Mouse (Mus musculus) MEL (cell line): ENCODE measurements around the gene Sowahd.

ENCODE experiments used
- E2F4 ChIP-seq: IDR thresholded peaks from 2 replicates; pipeline ENCODE4 v1.6.1; 2011; ENCODE audit warnings: low read depth, low read length, improper control_type of control experiment, borderline replicate concordance
- JUND ChIP-seq: IDR thresholded peaks from 2 replicates; pipeline ENCODE4 v1.6.1; 2011; ENCODE audit warnings: low read depth, mild to moderate bottlenecking, improper control_type of control experiment, low read length
- POLR2A ChIP-seq, 2 experiments: IDR thresholded peaks; 2 replicates each; pipeline ENCODE4 v1.6.1; 2011 to 2012; ENCODE audit warnings: low read length in 2 of 2, mild to moderate bottlenecking in 2 of 2, control low read depth in 1 of 2, improper control_type of control experiment in 1 of 2, low read depth in 1 of 2, moderate library complexity in 1 of 2; ENCODE audit not compliant: control insufficient read depth in 1 of 2, insufficient read depth in 1 of 2, poor library complexity in 1 of 2
- TBP ChIP-seq: IDR thresholded peaks from 2 replicates; pipeline ENCODE4 v1.8.0; 2011; ENCODE audit warnings: low read depth, low read length, improper control_type of control experiment

DNA sequence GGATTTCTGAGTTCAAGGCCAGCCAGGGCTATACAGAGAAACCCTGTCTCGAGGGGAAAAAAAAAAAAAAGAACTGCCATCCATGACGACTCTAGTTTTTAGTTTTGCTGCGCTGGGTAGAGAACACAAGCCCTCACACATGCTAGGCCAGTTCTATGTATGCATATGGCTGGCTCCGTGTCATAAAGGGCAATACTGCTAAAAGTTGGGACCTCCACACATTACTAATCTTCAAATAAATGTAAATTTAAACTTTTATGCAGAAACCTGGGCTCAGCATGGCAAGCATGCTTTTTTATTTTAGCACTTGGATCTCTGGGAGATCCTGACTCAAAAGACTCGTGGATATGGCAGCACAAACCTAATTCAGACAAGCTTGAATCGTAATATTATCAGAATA, 32.5 kb downstream of the Sowahd start:
- no peak for TF ChIP-seq JUND
- TF ChIP-seq POLR2A (IDR thresholded peaks at IDR 0.05; ENCODE audit: control insufficient read depth in 1 of 2, insufficient read depth in 1 of 2, low read depth in 1 of 2, low read length in 2 of 2, poor library complexity in 1 of 2): no peak; a peak in 2 of 4 replicates
- TF ChIP-seq E2F4: no peak
- no peak for TF ChIP-seq TBP
